Mouse (Mus musculus) adipocyte (in vitro differentiated cells): ENCODE data around the gene Chd1l.
A peak's percentile ranks its signal among the peaks of the same experiment; 100 is the strongest.

Source experiments
- DNase-seq: peaks from one replicate; pipeline ENCODE4 v3.0.0-alpha.2; 2016; ENCODE audit warnings: low spot score

The Chd1l gene

DNA sequence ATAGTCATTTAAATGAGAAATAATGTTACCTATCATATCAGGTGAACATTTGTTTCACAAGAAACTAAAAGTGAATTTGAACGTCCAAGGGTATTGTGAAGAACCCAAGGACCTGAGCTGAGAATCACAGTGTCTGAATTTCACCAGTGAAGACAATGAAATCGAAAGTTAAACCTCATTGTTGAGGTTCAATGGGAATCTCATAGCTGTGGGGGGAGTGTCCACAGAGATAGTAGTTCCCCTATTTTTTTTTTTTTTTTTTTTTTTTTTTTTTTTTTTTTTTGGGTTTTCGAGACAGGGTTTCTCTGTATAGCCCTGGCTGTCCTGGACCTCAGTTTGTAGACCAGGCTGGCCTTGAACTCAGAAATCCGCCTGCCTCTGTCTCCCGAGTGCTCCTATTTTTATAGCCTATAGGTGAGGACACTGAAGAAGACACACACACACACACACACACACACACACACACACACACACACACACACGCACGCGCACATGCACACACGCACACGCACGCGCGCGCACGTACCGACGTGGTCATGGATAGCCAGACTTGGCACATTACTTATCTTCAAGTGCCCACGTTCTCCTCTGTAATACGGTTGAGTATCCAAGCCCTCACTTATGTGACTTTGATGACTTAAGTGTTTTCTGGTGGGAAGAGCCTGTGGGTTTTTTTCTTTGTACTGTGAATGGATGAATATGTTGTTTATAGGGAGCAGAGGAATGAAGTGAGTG, 7.3 kb upstream of the Chd1l start:
- no peak for DNase-seq

DNA sequence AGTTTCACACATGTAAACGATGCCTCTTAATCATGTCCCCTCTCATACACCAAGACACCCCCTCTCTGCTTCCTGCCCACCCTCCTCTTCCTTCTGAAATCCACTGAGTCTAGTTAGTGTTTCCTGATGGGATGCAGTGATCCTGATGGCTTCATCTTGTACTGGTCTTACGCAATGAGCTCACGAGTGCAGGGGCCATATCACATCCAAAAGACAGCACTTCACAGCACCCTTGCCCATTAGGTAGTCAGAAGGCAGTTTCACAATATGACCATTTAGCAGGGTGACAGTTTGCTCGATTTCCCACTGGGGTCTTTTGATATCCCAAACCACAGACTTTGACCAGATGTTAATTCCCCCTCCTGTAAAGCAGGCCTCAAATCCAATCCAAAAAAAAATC, 5.9 kb upstream of the Chd1l start:
- DNase-seq: no peak

DNA sequence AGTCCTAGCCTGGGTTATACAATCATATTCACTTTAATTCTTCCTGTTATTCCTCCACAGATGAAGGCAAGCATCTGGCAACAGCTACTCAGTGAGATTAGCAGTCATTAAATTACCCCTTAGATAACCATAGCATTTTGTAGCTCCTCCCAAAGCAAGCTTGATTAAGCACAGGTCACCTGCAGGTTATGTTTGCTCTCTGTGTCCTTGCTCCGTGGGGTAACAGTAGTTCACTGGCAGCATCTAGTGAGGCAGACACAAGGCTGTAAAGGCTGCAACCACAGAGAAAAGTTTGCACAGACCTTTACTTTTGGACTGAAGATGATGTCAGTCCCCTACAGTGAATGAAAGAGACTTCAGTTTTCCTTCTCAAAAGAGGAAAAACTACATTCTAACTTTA, 5.2 kb upstream of the Chd1l start:
- no peak for DNase-seq

DNA sequence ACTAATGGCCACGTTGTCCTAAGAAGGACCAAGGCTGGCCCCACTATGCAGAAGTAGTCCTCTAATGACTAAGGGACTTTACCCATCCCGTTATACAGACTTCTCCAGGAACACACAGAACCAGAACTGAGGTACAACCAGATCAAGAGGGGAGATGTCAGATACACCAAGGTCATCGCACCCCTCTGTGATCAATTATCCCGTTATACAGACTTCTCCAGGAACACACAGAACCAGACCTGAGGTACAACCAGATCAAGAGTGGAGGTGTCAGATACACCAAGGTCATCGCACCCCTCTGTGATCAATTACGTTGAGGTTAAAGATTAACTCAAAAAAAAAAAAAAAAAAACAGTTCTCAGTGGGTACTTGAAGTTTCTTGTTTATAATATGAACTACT, 1.0 kb upstream of the Chd1l start:
- DNase-seq: no peak

DNA sequence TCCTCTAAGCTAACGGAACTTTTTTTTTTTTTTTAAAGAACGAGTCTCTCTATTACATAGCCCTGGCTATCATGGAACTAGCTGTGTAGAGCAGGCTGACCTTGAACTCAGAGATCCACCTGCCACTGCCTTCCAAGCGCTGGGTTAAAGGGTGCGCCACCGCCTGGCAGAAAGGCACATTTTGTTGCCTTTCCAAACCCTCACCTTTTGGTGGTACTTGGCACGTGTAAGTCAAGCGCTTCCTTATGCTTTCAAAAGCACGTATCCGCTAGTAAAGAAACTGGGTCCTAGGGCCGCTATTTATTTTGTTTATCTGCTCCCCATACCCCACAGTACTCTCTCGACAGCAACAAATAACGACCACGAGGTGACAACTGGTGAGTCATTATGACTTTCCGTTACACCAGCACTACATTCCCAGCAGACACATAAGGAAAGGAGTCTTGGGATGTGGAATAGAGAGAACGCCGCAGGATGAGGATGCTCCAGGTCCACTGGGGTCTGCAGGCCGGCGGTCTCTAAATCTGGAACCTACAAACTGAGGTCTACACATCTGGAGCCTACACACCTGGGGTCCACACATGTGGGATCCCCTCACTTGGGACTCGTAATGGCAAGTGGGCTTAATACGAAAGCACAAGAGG, 680 bp downstream of the Chd1l start:
- DNase-seq: peak; percentile 47

DNA sequence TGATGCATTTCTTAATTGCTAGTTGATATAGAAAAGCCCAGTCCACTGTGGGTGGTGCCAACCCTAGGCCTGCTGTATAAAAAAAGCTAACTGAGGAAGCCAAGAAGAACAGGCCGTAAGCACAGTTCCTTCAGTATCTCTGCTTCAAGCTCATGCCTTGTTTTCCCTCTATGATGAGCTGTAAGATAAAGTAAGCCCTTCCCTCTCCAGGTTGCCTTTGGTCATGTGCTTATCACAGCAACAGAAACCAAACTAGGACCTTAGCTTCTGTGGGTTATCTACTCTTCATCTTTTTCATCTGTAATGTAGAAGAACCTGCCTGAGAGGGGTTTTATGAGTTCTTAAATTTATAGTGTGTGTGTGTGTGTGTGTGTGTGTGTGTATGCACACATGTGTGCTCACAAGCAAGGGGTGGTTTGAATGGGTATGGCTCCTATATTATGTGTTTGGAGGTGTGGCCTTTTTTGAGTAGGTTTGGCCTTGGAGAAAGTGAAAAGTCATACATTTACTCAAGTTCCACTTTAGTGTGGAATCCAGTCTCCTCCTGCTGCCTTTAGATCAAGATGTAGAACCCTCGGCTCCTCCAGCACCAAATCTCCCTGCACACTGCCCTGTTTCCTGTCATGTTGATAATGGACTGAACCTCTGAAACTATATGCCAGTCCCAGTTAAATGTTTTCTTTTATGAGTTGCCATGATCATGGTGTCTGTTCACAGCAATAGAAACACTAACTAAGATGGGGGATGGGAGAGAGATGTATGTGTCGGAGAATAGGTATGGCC, 9.8 kb downstream of the Chd1l start:
- no peak for DNase-seq

DNA sequence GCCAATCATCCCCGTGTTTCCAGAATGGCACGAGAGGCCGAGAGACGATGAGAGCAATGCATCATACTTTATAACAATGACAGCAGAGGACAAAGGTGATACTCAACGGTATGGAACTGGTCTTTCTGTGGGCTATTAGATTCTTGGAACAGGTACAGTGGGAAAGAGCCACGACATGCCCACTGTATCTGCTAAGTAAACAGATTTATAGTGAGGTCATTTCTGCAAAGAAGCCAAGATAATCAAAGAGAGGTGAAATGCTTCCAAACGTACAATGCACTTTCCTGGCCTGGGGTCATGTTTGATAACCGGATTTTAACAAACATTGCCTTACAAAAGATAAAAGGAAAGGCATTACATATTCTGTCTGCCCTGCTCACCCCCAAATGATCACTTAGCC, 13.2 kb downstream of the Chd1l start:
- DNase-seq: no peak

DNA sequence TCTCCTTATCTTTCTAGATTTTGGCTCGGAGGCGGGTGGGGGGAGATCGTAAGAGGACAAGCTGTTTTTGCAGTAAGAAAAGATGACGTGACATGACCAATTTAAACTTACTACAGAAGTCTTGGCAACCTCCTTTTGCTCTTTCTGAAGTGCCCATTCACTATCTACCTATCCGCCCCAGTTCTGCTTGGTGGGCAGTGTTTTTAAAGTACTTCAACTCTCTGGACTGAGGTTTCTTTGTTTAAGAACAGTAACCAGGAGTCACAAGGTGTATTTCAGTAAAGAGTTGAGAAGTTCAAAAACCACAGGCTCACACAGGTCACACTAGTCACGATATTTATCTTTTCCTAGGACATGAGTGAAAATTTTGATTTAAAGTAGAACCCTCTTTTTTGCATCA, 14.9 kb downstream of the Chd1l start:
- DNase-seq: no peak

DNA sequence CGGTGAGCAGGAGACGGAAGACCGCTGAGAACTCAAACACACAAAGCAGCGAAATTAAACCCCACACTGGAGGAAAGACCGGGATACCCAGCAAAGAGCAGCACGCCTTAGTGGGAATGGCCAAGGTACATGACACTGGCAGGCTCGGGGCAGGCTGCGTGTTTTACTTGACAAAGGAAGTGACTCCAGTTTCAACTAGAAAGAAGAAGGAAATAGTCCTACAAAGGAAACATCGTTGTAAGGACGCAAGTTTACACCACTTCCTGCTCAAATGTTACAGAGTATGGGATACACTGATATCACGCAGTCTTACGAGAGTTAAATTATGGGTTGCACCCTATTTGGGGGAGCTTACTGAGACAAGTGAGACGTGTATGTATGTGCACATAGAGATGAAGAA, 15.9 kb downstream of the Chd1l start:
- DNase-seq: no peak

DNA sequence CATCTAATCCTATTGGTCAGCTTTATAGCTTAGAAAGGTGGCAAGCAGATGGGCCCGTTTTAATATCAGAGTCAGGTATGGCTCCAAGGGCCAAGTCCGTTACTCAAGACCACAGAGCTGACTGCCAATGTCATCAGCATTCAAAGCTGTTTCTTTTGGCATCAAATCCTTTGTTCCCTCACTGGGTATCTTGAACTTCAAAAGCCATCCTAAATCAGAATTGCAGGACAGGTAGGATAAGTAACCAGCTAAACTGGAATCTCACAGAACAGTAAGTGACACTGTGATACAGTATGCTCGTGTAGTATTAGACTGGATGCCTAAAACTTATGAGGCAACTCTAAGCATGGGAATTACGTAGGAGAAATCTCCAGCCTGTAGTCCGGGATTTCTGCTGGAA, 16.9 kb downstream of the Chd1l start:
- DNase-seq: no peak

DNA sequence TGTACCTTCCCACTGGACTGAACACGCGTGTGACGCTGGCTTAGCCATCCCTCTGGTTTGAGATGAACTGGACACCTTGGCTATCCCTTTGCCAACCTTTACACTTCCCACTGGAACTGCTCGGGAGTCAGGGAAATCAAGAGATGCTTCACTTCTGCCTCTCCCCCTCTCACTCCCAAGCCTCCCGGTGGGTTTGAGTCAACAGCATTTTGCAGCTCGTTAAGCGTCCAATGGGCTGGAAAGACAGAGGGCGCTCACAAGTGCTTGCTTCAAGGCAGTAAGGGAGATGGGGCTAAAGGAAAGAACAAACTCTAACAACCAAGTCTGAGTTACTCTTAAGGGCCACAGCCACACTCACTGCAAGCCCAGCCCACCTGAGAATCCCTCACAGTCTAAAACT, 19.3 kb downstream of the Chd1l start:
- DNase-seq: no peak

DNA sequence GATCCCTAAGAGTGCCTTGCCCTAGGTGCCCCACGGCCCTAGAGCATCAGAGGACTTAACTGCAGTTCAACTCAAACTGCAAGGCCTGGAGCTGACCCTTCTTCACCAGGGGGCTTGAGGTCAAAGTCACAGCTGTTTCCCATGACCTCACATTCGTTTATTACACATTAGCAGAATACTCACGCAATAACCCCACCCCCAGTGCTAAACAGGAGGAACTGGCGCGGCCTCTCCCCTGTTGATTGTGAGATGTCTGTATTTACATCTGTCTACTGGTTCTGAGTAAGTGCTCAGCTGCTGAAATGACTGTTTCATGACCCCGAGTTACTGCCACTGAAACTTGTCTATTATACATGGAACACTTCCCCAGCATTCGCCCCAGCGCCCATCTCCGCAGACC, 22.3 kb downstream of the Chd1l start:
- no peak for DNase-seq

DNA sequence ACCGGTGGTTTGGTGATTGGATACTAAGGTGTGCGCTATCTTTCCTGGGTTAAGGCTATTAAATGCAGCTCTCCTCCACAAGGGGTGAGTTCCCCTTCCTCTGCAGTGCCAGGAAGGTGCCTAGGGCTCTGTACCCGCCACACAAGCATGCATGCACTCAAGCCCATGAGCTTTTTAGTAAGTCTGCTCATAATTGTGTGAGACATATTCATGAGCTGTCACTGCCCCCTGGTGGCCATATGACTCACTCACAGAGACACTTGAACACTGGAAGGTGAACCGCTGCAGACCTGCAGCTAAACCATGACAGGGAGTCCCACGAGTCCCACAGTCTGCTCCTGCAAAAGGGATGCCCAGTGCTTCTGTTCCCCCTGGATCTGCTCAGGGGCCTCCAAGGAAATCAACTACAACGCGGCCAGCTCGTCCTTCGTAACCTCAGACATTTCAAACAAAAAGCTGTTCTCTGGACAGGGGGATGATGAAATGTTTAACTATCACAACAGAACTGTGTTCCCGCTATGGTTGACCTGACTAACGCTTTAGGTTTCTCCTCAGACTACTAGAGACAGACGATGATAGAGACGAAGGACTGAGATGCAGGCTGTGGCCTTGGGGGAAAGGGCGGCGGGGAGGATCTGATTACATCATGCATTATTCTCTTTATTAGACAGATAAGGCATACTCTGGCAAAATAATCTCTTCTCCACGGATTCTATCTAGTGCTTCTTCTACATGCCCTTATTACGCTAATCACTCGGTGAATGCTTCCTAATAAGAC, 24.4 kb downstream of the Chd1l start:
- DNase-seq: peak; percentile 86

DNA sequence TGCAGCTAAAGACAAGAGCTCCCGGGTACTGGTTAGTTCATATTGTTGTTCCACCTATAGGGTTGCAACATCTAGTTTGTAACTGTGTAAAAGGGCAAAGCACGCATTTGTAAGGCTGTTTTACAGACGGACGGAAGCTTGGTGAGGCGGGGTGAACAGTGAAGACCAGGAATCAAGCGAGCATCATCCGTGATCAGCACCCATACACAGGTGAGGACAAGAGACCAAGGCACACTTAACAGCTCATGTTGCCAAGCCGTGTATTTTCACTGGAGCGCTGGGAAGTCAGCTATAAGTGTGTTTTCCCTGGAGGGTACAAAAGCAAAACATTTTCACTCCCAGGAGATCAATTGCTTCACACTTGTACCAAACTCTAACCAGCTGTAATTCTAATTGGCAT, 36.2 kb downstream of the Chd1l start:
- no peak for DNase-seq

DNA sequence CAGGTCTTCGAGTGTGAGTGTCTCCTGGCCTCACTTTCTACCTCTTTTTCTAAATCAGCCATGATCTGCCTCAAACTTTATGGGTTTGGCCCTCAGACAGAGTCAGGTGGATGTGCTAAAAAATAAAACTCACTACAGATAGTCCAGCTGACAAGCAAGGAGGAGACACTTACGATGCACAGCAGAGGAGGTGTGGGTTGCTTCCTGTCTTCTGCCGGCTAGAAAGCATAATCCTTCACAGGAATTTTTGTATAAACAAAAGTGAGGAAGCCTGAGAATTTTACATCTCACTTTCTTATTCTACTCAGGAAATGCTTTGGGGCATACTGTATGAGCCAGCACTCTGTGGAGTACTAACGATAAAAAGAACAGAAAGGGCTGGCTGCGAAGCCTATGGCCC, 45.4 kb downstream of the Chd1l start:
- DNase-seq: no peak

DNA sequence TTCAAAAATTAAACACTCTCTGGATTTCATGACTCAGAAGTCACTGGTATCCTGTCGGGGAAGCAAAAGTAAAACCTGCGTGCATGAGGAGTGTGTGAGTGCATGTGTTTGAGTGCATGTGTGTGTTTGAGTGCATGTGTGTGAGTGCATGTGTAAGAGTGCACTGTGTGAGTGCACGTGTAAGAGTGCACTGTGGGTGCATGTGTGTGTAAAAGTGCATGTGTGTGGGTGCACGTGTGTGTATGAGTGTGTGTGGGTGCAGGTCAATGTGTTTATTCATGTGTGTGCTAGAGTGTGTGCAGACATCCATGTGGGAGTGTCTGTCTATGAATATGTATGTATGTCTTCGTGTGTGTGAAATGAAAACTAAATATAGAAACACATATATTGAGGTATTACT, 51.4 kb downstream of the Chd1l start:
- no peak for DNase-seq

DNA sequence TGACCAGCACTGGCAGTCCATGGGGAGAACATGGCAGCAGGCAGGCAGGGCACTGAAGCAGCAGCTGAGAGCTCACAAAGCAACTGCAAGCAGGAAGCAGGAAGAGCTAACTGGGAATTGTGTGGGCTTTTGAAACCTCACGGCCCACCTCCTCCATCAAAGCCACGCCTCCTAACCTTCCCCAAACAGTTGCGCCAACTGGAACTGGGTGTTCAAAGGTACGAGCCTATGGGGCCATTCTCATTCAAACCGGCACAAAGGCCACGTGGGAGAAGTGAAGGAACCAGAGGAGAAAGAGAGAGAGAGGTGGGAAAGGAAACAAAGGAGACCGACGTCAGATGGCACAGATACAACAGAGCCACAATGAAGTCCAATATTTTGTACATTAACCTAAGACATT, 63.8 kb downstream of the Chd1l start:
- no peak for DNase-seq

DNA sequence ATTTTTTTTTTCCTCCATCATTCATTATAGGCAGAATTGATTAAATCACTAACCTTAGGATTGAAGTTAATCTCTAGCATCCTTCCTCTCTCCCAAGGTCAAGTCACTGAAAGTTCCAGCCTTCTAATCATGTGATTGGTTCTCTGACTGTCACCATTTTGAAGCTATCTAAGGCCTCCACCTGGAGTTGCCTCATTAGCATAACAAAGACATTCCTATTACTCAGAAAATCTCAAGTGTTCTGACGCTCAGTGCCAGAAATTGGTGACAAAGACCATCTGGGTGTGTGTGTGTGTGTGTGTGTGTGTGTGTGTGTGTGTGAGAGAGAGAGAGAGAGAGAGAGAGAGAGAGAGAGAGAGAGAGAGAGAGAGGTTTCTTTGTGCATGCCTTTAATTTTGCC, 69.8 kb downstream of the Chd1l start:
- DNase-seq: no peak

DNA sequence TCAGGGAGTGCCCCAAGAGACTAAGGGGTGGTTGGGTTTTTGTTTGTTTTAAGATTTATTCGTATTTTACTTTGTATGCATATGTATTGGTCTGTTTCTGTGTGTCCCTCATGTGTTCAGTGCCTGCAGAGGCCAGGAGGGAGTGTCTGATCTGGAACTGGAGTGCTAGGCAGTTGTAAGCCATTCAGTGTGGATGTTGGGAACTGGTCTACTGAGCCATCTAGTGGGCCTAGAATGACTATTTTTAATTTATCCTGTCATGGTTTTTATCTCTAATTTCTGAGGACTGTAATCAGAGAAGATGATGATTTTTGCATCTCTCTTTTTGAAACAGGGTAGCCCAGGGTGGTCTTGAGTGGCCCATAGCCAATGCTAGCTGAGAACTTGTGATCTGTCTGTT, 71.4 kb downstream of the Chd1l start:
- no peak for DNase-seq

DNA sequence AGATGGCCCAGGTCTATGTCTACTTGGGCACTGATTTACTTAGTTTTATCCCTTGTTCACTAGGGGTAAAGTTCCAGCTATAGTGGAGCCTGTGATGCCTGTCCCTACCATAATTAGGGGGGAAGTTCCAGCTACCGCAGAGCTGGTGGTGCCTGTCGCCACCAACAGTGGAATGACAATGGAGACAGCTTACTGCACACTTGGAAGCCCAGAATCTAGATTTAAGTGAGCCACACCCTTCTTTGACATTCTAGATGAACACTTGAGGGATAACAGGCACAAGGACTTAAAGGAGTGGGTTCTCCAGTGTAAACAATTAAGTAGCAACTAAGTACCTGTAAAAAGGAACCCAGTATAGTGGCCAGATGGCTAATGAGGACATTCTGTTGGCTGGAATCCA, 73.0 kb downstream of the Chd1l start:
- no peak for DNase-seq

DNA sequence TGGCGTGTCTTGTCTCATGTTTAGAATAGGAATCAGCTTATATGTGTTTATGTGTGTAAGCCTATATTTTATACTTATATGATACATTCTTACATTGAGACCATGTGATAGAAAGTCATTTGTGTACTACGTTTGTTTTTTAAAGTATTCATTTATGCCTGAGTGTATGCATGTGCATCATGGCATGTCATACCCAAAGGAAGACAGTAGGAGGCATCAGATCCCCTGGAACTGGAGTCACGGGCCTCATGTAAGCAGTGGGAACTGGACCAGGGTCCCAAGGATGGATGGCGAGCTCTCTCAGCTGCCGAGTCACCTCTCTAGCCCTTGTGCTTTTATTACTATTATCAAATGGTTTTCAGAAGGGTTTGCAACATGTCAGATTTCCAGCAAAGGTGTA, 74.3 kb downstream of the Chd1l start:
- no peak for DNase-seq

DNA sequence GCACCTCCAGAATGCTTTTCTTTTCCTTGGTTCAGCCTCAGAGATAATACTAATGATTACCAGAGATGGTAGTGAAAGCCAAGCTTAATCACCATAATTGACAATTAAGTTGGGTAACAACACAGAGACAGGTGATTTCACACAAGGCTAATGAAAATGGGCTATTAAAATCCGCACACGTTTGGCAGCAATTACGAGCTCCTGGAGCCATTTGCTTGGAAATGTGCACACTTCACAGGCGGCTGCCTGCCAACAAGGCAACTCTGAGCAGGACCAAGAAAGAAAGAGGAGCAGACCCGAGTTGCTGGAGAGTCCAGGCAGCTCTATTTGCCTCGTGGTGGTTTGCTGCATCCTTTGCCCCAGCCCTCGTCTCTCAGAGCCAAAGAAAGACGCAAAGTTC, 84.5 kb downstream of the Chd1l start:
- no peak for DNase-seq

DNA sequence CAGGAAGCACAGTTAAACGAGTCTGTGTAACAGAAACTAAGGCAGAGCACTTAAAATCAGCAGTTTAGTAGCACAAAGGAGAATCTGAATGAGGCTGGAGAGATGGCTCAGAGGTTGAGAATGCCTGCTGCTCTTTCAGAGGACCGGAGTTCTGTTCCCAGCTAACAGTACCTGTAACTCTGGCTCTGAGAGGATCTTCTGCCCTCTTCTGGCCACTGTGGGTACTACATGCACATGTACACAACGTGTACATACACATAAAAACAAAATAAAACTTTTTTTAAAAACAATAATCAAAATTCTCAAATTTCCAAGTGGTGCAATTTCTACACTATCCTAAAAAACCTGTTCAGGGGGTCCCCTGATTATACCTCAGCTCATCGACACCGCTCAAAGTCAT, 85.2 kb downstream of the Chd1l start:
- DNase-seq: no peak
